Mouse (Mus musculus) T-helper 2 cell (primary cell): ENCODE results near the gene Ddx25.

ENCODE experiments used
- in situ Hi-C: fragments of 300-600 bp; cut with MboI, MseI; formaldehyde crosslinking; loops from one replicate; pipeline ENCODE4 v1.15.1; 2025; ENCODE audit warnings: high pct_unique_total_duplicates

Gene Ddx25

GRCm38 (mm10) chr9:35494937-35495336, 63.4 kb downstream of the Ddx25 start:
- in situ Hi-C loops = no loop called here

- in situ Hi-C loops = no loop called here
Measured at GRCm38 (mm10) chr9:35493733-35494092, 64.6 kb downstream of the Ddx25 start.

- in situ Hi-C loops = no loop called here
Measured at GRCm38 (mm10) chr9:35493033-35493732, 65.1 kb downstream of the Ddx25 start.

- in situ Hi-C loops = no loop called here
Measured at GRCm38 (mm10) chr9:35491109-35491866, 67.0 kb downstream of the Ddx25 start.

GRCm38 (mm10) chr9:35488496-35488895, 69.8 kb downstream of the Ddx25 start:
- in situ Hi-C loops = no loop called here
